Mouse (Mus musculus): ENCODE results near the gene Cyp1a2. TPM values are rescaled to one million over a fixed set of nuclear protein-coding genes. Genes with fewer than 3 reads are reported as not detected.

Gene Cyp1a2
- polyA plus RNA-seq, 1 experiment from 2014 or later = not detected

GRCm38 (mm10) chr9:57643856-57644180, 39.7 kb downstream of the Cyp1a2 start:
- peak overlapping the region; percentile 92 for H3K4me3 ChIP-seq
- peak; percentile 38; the same call in 1 of the 2 replicates for ATAC-seq
- H3K36me3 ChIP-seq = peaks cover 16% of the 10 kb centered on the region
- H3K27ac ChIP-seq = peak overlapping the region; percentile 96
- no peaks in the 10 kb centered on the region for H3K27me3 ChIP-seq (replicated peaks)
- WGBS (ENCODE audit: insufficient replicate concordance) = 7% methylated on average over 7 of the region's 7 CpGs
- H3K4me1 ChIP-seq = peaks cover 93% of the 10 kb centered on the region
- H3K9me3 ChIP-seq (replicated peaks) = no peaks in the 10 kb centered on the region
- H3K9ac ChIP-seq = peak overlapping the region; percentile 98
- H3K4me2 ChIP-seq = peak overlapping the region; percentile 83

- Histone ChIP-seq H3K36me3 (peaks cover 16% of the 10 kb centered on the region), H3K27ac (peak overlapping the region; percentile 96), H3K27me3 (replicated peaks) (no peaks in the 10 kb centered on the region), H3K4me1 (peaks cover 95% of the 10 kb centered on the region), H3K4me3 (peak overlapping the region; percentile 92), H3K9ac (peak overlapping the region; percentile 98), H3K9me3 (replicated peaks) (no peaks in the 10 kb centered on the region), H3K4me2 (peak overlapping the region; percentile 83)
- no peak for ATAC-seq
- WGBS (ENCODE audit: insufficient replicate concordance) = 19% methylated on average over 9 of the region's 9 CpGs
These were observed 40.2 kb downstream of the Cyp1a2 start for GRCm38 (mm10) chr9:57643169-57643855.

- Histone ChIP-seq H3K9me3 (replicated peaks) (no peaks in the 10 kb centered on the region), H3K9ac (peak overlapping the region; percentile 98; the same call in 1 of the 2 replicates), H3K27me3 (replicated peaks) (no peaks in the 10 kb centered on the region), H3K4me3 (no peak overlapping the region), H3K36me3 (peaks cover 19% of the 10 kb centered on the region), H3K27ac (peak overlapping the region; percentile 96), H3K4me1 (peaks cover 95% of the 10 kb centered on the region), H3K4me2 (peak overlapping the region; percentile 83)
- no peak for ATAC-seq
- 67% methylated on average over 13 of the region's 13 CpGs for WGBS (ENCODE audit: insufficient replicate concordance)
These were observed 41.5 kb downstream of the Cyp1a2 start for GRCm38 (mm10) chr9:57641775-57642550.

GRCm38 (mm10) chr9:57641022-57641421, 42.5 kb downstream of the Cyp1a2 start:
- Histone ChIP-seq H3K9ac (peak overlapping the region; percentile 63), H3K36me3 (peaks cover 21% of the 10 kb centered on the region), H3K27ac (peak overlapping the region; percentile 96), H3K4me1 (peaks cover 92% of the 10 kb centered on the region), H3K27me3 (replicated peaks) (no peaks in the 10 kb centered on the region), H3K4me2 (peak overlapping the region; percentile 70), H3K4me3 (peak overlapping the region; percentile 42; the same call in 1 of the 2 replicates), H3K9me3 (replicated peaks) (no peaks in the 10 kb centered on the region)
- 81% methylated on average over 1 of the region's 1 CpGs for WGBS (ENCODE audit: insufficient replicate concordance)
- ATAC-seq = no peak

- ATAC-seq = peak; percentile 42
- Histone ChIP-seq H3K4me2 (peak overlapping the region; percentile 70), H3K36me3 (peaks cover 21% of the 10 kb centered on the region), H3K9ac (peak overlapping the region; percentile 63), H3K27ac (peak overlapping the region; percentile 96), H3K27me3 (replicated peaks) (no peaks in the 10 kb centered on the region), H3K4me3 (peak overlapping the region; percentile 42), H3K9me3 (replicated peaks) (no peaks in the 10 kb centered on the region), H3K4me1 (peaks cover 89% of the 10 kb centered on the region)
- 7% methylated on average over 15 of the region's 15 CpGs for WGBS (ENCODE audit: insufficient replicate concordance)
These were observed 43.1 kb downstream of the Cyp1a2 start for GRCm38 (mm10) chr9:57640384-57640783.

- no peak for ATAC-seq
- Histone ChIP-seq H3K36me3 (peaks cover 21% of the 10 kb centered on the region), H3K9ac (peak overlapping the region; percentile 63), H3K4me1 (peaks cover 91% of the 10 kb centered on the region), H3K27me3 (replicated peaks) (no peaks in the 10 kb centered on the region), H3K4me2 (peak overlapping the region; percentile 70), H3K9me3 (replicated peaks) (no peaks in the 10 kb centered on the region), H3K4me3 (peak overlapping the region; percentile 42), H3K27ac (peak overlapping the region; percentile 96)
- WGBS (ENCODE audit: insufficient replicate concordance) = 45% methylated on average over 5 of the region's 5 CpGs
These were observed 43.7 kb downstream of the Cyp1a2 start for GRCm38 (mm10) chr9:57639661-57640328.

GRCm38 (mm10) chr9:57638651-57639459, 44.6 kb downstream of the Cyp1a2 start:
- WGBS (ENCODE audit: insufficient replicate concordance) = 23% methylated on average over 8 of the region's 8 CpGs
- Histone ChIP-seq H3K9ac (peak overlapping the region; percentile 63), H3K4me3 (peak overlapping the region; percentile 14)

GRCm38 (mm10) chr9:57637741-57638322, 45.7 kb downstream of the Cyp1a2 start:
- H3K4me2 ChIP-seq = peak overlapping the region; percentile 70
- H3K27me3 ChIP-seq (replicated peaks) = no peaks in the 10 kb centered on the region
- H3K36me3 ChIP-seq = peaks cover 41% of the 10 kb centered on the region
- H3K9ac ChIP-seq = 0 out of 2 replicates have a peak overlapping the region, but pooled peaks have one; percentile 63
- WGBS (ENCODE audit: insufficient replicate concordance) = 14% methylated on average over 6 of the region's 6 CpGs
- H3K9me3 ChIP-seq (replicated peaks) = no peaks in the 10 kb centered on the region
- peaks cover 91% of the 10 kb centered on the region for H3K4me1 ChIP-seq
- 0 out of 2 replicates have a peak overlapping the region, but pooled peaks have one; percentile 14 for H3K4me3 ChIP-seq
- peak overlapping the region; percentile 96 for H3K27ac ChIP-seq
- no peak for ATAC-seq

More at GRCm38 (mm10) chr9:57638651-57639459, 44.6 kb downstream of the Cyp1a2 start:
- Histone ChIP-seq H3K9me3 (replicated peaks) (no peaks in the 10 kb centered on the region), H3K4me1 (peaks cover 91% of the 10 kb centered on the region), H3K27me3 (replicated peaks) (no peaks in the 10 kb centered on the region), H3K36me3 (peaks cover 30% of the 10 kb centered on the region), H3K27ac (peak overlapping the region; percentile 96), H3K4me2 (peak overlapping the region; percentile 70)
- ATAC-seq = peak; percentile 87

- no peaks in the 10 kb centered on the region for H3K9me3 ChIP-seq (replicated peaks)
- H3K27me3 ChIP-seq (replicated peaks) = no peaks in the 10 kb centered on the region
- H3K4me2 ChIP-seq = peak overlapping the region; percentile 70; the same call in 1 of the 2 replicates
- no peak for ATAC-seq
- 57% methylated on average over 3 of the region's 3 CpGs for WGBS (ENCODE audit: insufficient replicate concordance)
- H3K36me3 ChIP-seq = peaks cover 43% of the 10 kb centered on the region
- H3K9ac ChIP-seq = 0 out of 2 replicates have a peak overlapping the region, but pooled peaks have one; percentile 8
- H3K27ac ChIP-seq = peak overlapping the region; percentile 96
- H3K4me3 ChIP-seq = no peak overlapping the region
- H3K4me1 ChIP-seq = peaks cover 87% of the 10 kb centered on the region
These were observed 46.2 kb downstream of the Cyp1a2 start for GRCm38 (mm10) chr9:57637272-57637671.

- Histone ChIP-seq H3K4me3 (no peak overlapping the region), H3K9ac (no peak overlapping the region), H3K27me3 (replicated peaks) (no peaks in the 10 kb centered on the region), H3K27ac (peak overlapping the region; percentile 10; the same call in 1 of the 2 replicates), H3K36me3 (peaks cover 67% of the 10 kb centered on the region), H3K4me2 (no peak overlapping the region), H3K9me3 (replicated peaks) (no peaks in the 10 kb centered on the region), H3K4me1 (peaks cover 53% of the 10 kb centered on the region)
- ATAC-seq = peak; percentile 30; the same call in 1 of the 2 replicates
- 40% methylated on average over 4 of the region's 4 CpGs for WGBS (ENCODE audit: insufficient replicate concordance)
These were observed 50.0 kb downstream of the Cyp1a2 start for GRCm38 (mm10) chr9:57633481-57634024.

Data from liver, embryonic 12.5 days (tissue).